Mouse (Mus musculus) heart, embryonic 11.5 days (tissue): Measurements from ENCODE around the gene Serpina3b. TPM values are rescaled to one million over a fixed set of nuclear protein-coding genes. Genes with fewer than 3 reads are reported as not detected.

Source experiments
- ATAC-seq: fragments of 200-750 bp; cut with Nextera tagmentation; replicated peaks from 2 replicates; pipeline ENCODE4 v1.8.0; 2017; ENCODE audit warnings: moderate library complexity; ENCODE audit not compliant: insufficient number of reproducible peaks, low FRiP score, low TSS enrichment
- H3K27ac ChIP-seq: fragments of 300-500 bp; sonication (generic); 2 replicates; pipeline ENCODE4 v1.5.1; 2014; ENCODE audit warnings: mild to moderate bottlenecking, low read depth, low read length
- H3K27me3 ChIP-seq: fragments of 300-500 bp; sonication (generic); 2 replicates; pipeline ENCODE4 v1.6.1; 2014; ENCODE audit warnings: mild to moderate bottlenecking, low read length, mixed read lengths; ENCODE audit not compliant: control insufficient read depth, insufficient read depth
- H3K36me3 ChIP-seq: fragments of 300-500 bp; sonication (generic); 2 replicates; pipeline ENCODE4 v1.6.1; 2014; ENCODE audit warnings: mild to moderate bottlenecking, low read length, moderate library complexity, mixed read lengths; ENCODE audit not compliant: control insufficient read depth, insufficient read depth
- H3K4me1 ChIP-seq: fragments of 300-500 bp; sonication (generic); 2 replicates; pipeline ENCODE4 v1.6.1; 2014; ENCODE audit warnings: low read length; ENCODE audit not compliant: control insufficient read depth, insufficient read depth
- H3K4me2 ChIP-seq: fragments of 300-500 bp; sonication (generic); 2 replicates; pipeline ENCODE4 v1.6.1; 2014; ENCODE audit warnings: mild to moderate bottlenecking, moderate library complexity
- H3K4me3 ChIP-seq: fragments of 300-500 bp; sonication (generic); 2 replicates; pipeline ENCODE4 v1.5.1; 2014; ENCODE audit warnings: low read depth, low read length
- H3K9ac ChIP-seq: fragments of 300-500 bp; sonication (generic); 2 replicates; pipeline ENCODE4 v1.6.1; 2014; ENCODE audit warnings: mild to moderate bottlenecking, low read depth, low read length, moderate library complexity
- H3K9me3 ChIP-seq: fragments of 300-500 bp; sonication (generic); replicated peaks from 2 replicates; pipeline ENCODE4 v1.6.1; 2016; ENCODE audit warnings: low read length; ENCODE audit not compliant: control insufficient read depth
- WGBS: fragments of 180-500 bp; shearing (Covaris S2); extraction: QIAGEN DNeasy Blood & Tissue Kit; methylation state at CpG from one replicate; pipeline ENCODE4 v1.1.7; 2014; ENCODE audit not compliant: insufficient replicate concordance; 5-methylcytosine and 5-hydroxymethylcytosine counted together
- polyA plus RNA-seq: library from polyadenylated mRNA; unstranded; fragments of >200 nt; fragmentation: Nextera tagmentation; extraction: Ambion mirVana; gene quantifications from 2 replicates; pipeline ENCODE4 v1.2.1, GENCODE M21; 2014

The Serpina3b gene
- polyA plus RNA-seq, 1 experiment from 2014 or later: 0.17 TPM

DNA sequence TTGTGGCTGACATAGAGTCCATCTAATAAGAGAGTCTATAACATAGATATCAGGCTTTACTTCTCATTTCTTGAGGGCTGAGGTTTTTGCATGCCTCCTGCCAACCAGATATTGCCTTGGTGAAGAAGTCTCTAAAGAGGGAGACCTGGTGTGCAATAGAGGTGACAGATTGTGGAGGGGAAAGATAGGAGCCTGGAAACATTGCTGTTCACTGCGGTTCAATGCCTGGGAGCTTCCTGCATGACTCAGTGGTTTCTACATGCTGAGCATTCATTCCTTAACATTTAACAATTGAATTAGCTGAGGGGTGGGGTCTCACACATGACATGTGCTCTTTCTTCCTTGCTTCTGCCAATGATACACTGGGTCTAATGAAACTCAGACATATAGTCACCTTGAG is 4.7 kb upstream of the Serpina3b start:
- H3K9ac ChIP-seq: no peak overlapping the region
- H3K9me3 ChIP-seq: no peaks in the 10 kb centered on the region
- H3K4me2 ChIP-seq: no peak overlapping the region
- H3K4me3 ChIP-seq: no peak overlapping the region
- no peaks in the 10 kb centered on the region for H3K36me3 ChIP-seq
- H3K27ac ChIP-seq: no peak overlapping the region
- no peak for ATAC-seq
- no peaks in the 10 kb centered on the region for H3K27me3 ChIP-seq
- H3K4me1 ChIP-seq: no peaks in the 10 kb centered on the region
- WGBS: 57% methylated on average over 1 of the region's 1 CpGs

DNA sequence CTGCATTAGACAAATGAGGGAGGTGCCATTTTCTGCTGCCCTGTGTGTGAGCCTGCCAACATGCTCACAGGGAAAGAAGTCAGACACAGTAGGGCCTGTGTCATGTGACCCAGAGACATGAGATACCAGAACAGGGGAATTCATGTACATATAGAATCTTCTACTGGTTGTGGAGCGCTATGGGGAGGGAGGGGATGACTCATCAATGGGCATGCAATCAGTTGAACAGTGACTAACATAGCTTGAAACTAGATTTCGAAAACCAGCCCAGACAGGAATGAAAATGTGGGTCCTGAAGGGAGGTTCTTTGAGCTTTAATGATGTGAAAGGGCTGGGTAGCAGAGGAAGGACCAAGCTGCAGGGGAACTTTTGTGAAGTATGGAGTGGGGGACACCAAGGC is 3.8 kb upstream of the Serpina3b start:
- H3K36me3 ChIP-seq: no peaks in the 10 kb centered on the region
- no peak overlapping the region for H3K4me3 ChIP-seq
- no peaks in the 10 kb centered on the region for H3K4me1 ChIP-seq
- no peak overlapping the region for H3K4me2 ChIP-seq
- no peak overlapping the region for H3K27ac ChIP-seq
- ATAC-seq: no peak
- WGBS: 62% methylated on average over 2 of the region's 2 CpGs
- H3K9me3 ChIP-seq: no peaks in the 10 kb centered on the region
- H3K27me3 ChIP-seq: no peaks in the 10 kb centered on the region
- H3K9ac ChIP-seq: no peak overlapping the region

DNA sequence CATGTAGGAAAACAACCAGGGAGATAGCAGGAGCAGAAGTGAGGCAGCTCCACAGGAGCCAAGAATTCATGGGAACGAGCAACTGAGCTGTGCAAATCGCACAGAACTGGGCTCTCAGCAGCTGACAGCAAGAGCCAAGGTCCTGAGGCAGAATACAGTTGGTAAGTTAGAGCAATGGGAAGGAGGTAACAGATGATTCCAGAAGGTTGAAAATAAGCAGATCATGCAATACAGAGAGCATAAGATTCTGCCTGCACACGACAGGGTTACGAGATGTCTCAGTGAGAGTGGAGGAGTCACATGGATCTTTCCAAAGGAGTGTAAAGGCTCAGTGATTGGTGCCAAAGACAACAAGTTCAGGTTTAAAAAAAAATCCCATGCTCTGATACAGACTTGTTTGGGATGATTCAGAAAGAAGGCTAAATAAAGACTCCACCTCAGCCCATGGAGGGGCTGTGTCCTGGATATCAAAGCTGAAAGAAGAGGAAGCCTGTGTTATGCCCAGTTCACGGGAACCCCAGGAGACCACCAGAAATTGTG is 2.7 kb upstream of the Serpina3b start:
- 63% methylated on average over 5 of the region's 5 CpGs for WGBS
- Histone ChIP-seq H3K4me1 (no peaks in the 10 kb centered on the region), H3K36me3 (no peaks in the 10 kb centered on the region), H3K27me3 (no peaks in the 10 kb centered on the region), H3K4me2 (no peak overlapping the region), H3K9me3 (no peaks in the 10 kb centered on the region), H3K27ac (no peak overlapping the region), H3K4me3 (no peak overlapping the region), H3K9ac (no peak overlapping the region)
- 0 out of 2 replicates have a peak, but pooled peaks have one; percentile 17 for ATAC-seq

DNA sequence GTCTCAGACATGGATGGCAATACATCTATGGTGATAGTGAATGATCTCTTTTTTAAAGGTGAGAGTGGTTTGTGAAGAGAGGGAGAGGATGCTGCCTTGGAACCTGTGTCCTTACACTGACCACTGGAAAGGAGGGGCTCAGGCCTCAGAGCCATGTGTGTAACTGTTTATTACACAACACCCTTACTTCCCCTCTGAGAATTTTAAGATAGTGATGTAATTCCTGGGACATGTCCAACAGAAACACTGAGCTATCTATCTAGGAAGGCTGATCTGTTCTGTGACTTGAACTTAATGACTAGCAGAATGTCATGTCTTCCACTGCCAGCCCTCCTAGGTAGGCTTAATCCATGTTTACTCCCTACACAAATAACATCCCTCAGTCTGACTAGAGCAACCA is 3.2 kb downstream of the Serpina3b start:
- Histone ChIP-seq H3K9me3 (no peaks in the 10 kb centered on the region), H3K9ac (no peak overlapping the region), H3K27ac (no peak overlapping the region), H3K36me3 (no peaks in the 10 kb centered on the region), H3K4me3 (no peak overlapping the region), H3K4me2 (no peak overlapping the region), H3K27me3 (no peaks in the 10 kb centered on the region), H3K4me1 (no peaks in the 10 kb centered on the region)
- ATAC-seq: no peak

DNA sequence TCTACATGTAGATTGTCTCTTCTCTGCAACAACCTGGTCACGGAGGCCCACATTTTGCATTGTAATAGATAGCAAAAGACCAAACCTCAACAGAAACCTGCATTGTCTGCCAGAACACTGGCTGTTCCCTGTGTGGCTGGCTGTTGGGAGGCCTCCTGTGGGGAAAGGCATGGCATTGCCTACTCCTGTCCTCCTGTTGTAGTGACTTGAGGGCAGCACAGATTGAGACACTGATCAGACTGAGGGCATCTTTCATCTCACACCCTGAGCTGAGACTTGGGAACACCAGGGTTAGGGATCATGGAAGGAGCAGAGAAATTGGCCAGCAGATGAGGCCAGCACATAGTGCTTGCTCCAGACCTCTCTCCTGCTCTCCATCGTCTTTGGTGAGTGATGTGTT is 10.4 kb downstream of the Serpina3b start:
- no peak overlapping the region for H3K4me3 ChIP-seq
- no peaks in the 10 kb centered on the region for H3K4me1 ChIP-seq
- no peak overlapping the region for H3K9ac ChIP-seq
- 68% methylated on average over 2 of the region's 2 CpGs for WGBS
- no peak overlapping the region for H3K27ac ChIP-seq
- no peaks in the 10 kb centered on the region for H3K27me3 ChIP-seq
- no peaks in the 10 kb centered on the region for H3K9me3 ChIP-seq
- no peak overlapping the region for H3K4me2 ChIP-seq
- no peak for ATAC-seq
- no peaks in the 10 kb centered on the region for H3K36me3 ChIP-seq

DNA sequence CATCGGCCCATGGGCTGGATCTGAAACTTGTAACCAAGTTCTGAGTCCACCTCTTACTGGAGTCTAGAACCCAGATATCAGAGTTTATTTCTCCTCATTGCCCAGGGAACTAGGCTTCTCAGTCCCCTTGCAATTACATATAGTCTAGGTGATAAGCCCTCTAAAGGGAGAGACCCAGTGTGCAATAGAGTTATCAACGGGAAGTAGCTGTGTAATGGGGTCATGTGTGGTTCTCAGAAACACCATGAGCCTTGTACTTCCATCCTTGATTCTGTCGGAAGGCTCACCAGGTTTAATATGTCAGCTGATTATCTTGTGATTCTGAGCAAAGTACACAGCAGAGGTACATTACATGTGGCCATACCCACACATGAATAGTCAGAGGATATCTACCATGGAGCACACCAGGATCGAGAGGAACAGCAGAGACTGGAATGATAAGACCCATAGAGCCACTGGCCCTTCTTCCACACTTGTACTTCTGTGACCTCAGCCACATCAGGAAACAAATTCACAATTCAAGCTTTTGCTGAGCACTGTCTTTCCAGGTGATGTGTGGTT is 12.8 kb downstream of the Serpina3b start:
- WGBS: 80% methylated on average over 4 of the region's 4 CpGs
- no peaks in the 10 kb centered on the region for H3K36me3 ChIP-seq
- no peak for ATAC-seq
- H3K27me3 ChIP-seq: no peaks in the 10 kb centered on the region
- H3K4me3 ChIP-seq: no peak overlapping the region
- H3K9ac ChIP-seq: no peak overlapping the region
- H3K27ac ChIP-seq: no peak overlapping the region
- H3K4me1 ChIP-seq: no peaks in the 10 kb centered on the region
- H3K4me2 ChIP-seq: no peak overlapping the region
- H3K9me3 ChIP-seq: no peaks in the 10 kb centered on the region

DNA sequence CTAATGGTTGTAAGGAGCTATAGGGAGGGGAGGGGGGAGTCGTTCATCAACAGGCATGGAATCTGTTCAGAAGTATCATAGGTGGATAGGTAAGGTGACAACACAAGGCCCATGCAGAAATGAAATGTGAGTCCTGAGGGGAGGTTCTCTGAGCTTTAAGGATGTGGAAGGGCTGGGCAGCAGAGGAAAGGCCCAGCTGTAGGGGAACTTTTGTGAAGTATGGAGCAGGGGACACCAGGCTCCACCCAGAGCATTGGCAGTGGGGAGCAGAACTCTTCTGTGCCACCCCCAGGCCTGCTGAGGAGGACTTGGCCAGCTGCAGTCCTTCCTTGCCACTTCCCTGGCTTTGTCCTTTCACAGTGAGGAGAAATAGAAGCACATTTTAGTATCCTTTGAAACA is 13.7 kb downstream of the Serpina3b start:
- 80% methylated on average over 1 of the region's 1 CpGs for WGBS
- ATAC-seq: no peak

DNA sequence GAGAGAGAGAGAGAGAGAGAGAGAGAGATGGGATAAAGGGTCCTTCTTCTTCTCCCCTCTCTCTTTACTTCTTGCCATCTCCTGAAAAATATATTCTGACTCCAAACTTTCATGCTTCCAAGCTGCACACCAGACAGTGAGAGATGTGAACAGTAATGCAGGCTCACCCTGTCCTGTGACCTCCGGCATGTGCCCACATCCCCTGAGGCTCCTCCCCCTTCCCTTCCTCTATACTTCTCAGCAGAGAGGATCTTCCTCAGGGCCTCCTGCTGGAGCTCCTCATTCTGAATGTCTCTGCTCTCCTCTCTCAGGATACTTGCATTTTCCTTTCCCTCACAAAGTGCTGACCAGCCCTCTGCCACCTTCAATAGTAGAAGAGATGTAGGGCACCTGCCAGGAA is 14.6 kb downstream of the Serpina3b start:
- no peaks in the 10 kb centered on the region for H3K36me3 ChIP-seq
- no peak overlapping the region for H3K27ac ChIP-seq
- no peaks in the 10 kb centered on the region for H3K4me1 ChIP-seq
- H3K4me3 ChIP-seq: no peak overlapping the region
- no peaks in the 10 kb centered on the region for H3K9me3 ChIP-seq
- no peaks in the 10 kb centered on the region for H3K27me3 ChIP-seq
- H3K4me2 ChIP-seq: no peak overlapping the region
- no peak overlapping the region for H3K9ac ChIP-seq
- 55% methylated on average over 1 of the region's 1 CpGs for WGBS
- ATAC-seq: no peak

More for the DNA sequence above, 13.7 kb downstream of the Serpina3b start:
- Histone ChIP-seq H3K4me1 (no peaks in the 10 kb centered on the region), H3K9me3 (no peaks in the 10 kb centered on the region), H3K36me3 (no peaks in the 10 kb centered on the region), H3K27ac (no peak overlapping the region), H3K9ac (no peak overlapping the region), H3K4me2 (no peak overlapping the region), H3K4me3 (no peak overlapping the region), H3K27me3 (no peaks in the 10 kb centered on the region)

DNA sequence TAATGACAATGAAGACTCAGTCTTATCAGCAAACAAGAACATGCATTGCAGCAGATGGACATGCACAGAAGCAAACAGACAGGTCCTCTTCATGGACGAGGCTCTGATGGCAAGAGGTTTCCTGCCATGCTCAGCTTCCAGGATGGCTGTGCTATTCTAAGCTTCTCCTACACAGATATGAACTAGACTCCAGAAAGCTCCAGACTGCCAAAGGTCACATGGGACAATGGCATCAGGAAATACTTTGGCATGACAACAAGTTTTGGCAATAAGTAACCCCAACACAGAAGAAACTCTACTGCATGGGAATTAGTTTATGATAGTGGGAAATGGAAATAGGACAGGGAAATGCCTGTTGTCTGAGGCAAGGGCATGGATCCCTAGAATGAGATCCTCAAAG is 15.5 kb downstream of the Serpina3b start:
- no peak for ATAC-seq

More for the DNA sequence above, 15.5 kb downstream of the Serpina3b start:
- H3K27ac ChIP-seq: no peak overlapping the region
- H3K9me3 ChIP-seq: no peaks in the 10 kb centered on the region
- no peaks in the 10 kb centered on the region for H3K4me1 ChIP-seq
- no peak overlapping the region for H3K4me2 ChIP-seq
- no peak overlapping the region for H3K4me3 ChIP-seq
- H3K36me3 ChIP-seq: no peaks in the 10 kb centered on the region
- no peak overlapping the region for H3K9ac ChIP-seq
- no peaks in the 10 kb centered on the region for H3K27me3 ChIP-seq
- 58% methylated on average over 1 of the region's 1 CpGs for WGBS
